Mouse (Mus musculus): Measurements from ENCODE around the gene Fars2.

DNA sequence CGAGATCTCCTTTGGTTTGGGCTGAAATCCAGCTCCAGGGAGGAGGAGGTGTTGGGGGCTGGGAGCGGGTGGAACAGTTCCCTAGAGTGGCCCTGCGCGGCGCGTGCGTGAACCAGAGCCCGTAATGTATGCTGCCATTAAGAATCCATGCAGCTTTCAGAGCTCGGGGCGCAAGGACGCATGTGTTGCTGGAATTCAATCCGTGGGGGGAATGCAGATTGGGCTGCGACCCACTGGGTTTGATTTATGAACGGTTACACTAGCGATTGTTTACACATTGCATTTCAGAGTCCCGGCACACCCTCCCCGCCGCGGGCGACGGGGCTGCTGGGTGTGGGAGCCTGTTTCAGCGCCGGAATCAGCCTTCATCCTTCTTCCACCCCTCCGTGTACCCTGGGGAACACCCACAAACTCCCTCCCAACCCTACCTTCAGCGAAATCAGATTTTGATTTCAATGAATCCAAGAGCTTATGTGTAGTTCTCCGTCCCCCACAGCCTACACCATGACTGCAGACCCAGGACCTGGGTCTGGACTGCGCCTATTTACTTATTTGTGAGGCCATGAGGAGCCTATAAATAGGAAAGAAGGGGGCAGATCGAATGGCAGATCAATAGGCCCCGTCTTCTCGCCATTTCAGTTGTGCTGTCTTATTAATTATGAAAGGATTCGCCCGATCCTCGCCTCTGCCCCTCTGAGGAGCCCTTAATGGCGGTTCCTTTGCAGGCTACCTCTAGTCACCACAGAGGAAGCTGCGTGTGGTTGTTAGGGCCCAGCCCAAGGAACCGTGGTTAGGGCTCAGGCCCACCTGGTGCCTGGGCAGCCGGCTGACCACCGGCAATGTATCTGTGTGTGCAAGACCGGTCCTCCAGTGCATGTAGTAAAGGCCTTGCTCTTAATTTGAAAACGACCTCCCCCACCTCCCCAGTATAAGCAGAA, 607.6 kb downstream of the Fars2 start:
- TF ChIP-seq GATA2 (IDR thresholded peaks at IDR 0.05; ENCODE audit: borderline replicate concordance, low read depth, low read length) (no peak), CTCF (IDR thresholded peaks at IDR 0.05; ENCODE audit: low read depth, low read length) (no peak), GATA1 (IDR thresholded peaks at IDR 0.05; ENCODE audit: borderline replicate concordance, low read length) (no peak), TAL1 (conservative IDR thresholded peaks at IDR 0.05; ENCODE audit: low read depth, low read length) (no peak), POLR2AphosphoS5 (IDR thresholded peaks at IDR 0.05; ENCODE audit: insufficient replicate concordance, low read depth, low read length) (no peak)
